10 mouse cellular contexts compared by ENCODE assay signal in the genomic region with DNA sequence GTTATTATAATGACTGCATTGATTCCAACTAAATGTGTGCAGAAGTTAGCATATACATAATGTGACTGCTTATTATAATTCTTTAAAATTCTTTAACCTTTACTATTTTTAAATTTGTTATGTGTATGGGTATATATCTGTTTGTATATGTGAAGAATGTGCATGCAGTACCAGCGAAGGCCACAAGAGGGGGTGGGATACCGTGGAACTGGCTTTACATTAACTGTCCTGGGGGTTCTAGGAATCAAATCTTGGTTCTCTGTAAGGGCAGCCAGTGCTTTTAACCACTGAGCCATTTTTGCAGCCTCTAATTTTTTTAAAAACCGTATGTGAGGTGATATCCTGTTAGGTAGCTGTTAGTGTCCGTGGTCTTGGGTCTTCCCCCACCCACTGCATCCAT. TPM values are rescaled to one million over a fixed set of nuclear protein-coding genes. Genes with fewer than 3 reads are reported as not detected.
A peak's percentile ranks its signal among the peaks of the same experiment; 100 is the strongest.
DNase-seq lines count a peak whose midpoint lies in the region; ATAC-seq and TF ChIP-seq lines count a peak whose summit lies in the region.
"Had no signal": no experiment of that assay in that cellular context is flagged by ENCODE, and none has a peak within 500 bp of the region (broad histone marks: within the 10 kb centered on the region; RNA-seq: fewer than 3 reads in every experiment).

No protein-coding gene starts in this region.

- peaks cover 28% of the 10 kb centered on the region for H3K4me1 ChIP-seq in limb, embryonic 10.5 days

- peak; percentile 43 to 66 for DNase-seq in cerebellum, postnatal 25 days
- DNase-seq in cerebellum, adult 8-10 months, result no peak
- no peak for DNase-seq in left cerebral cortex, adult 2 months (ENCODE audit: extremely low spot score in 1 of 2, low spot score in 2 of 2)
- DNase-seq in left cerebral cortex, postnatal 36 days (ENCODE audit: low spot score in 2 of 2), result no peak
- peak; percentile 53 for DNase-seq in ES-CJ7 (ENCODE audit: low read depth, low spot score)
- peak; percentile 51 for DNase-seq in limb, embryonic 10.5 days (ENCODE audit: low spot score)
- no peak for DNase-seq in ovary, postnatal 14 days (ENCODE audit: low spot score)
- DNase-seq: midbrain, embryonic 14.5 days had no signal

- no peak overlapping the region for H3K4me3 ChIP-seq in left cerebral cortex, adult 2 months
- H3K4me3 ChIP-seq in limb, embryonic 10.5 days, result no peak overlapping the region
- H3K4me3 ChIP-seq: hindbrain, embryonic 15.5 days had no signal

- no peaks in the 10 kb centered on the region for H3K9me3 ChIP-seq in limb, embryonic 10.5 days (replicated peaks)
- H3K9me3 ChIP-seq: hindbrain, embryonic 15.5 days had no signal

- H3K36me3 ChIP-seq in limb, embryonic 10.5 days, result no peaks in the 10 kb centered on the region
- H3K36me3 ChIP-seq: hindbrain, embryonic 15.5 days had no signal

- peak; percentile 65 for TF ChIP-seq CTCF in left cerebral cortex, adult 2 months (IDR thresholded peaks at IDR 0.05)

- peaks cover 32% of the 10 kb centered on the region for H3K27me3 ChIP-seq in limb, embryonic 10.5 days (ENCODE audit: low read depth, poor library complexity, severe bottlenecking)
- H3K27me3 ChIP-seq: hindbrain, embryonic 15.5 days had no signal

- 71% methylated on average over 4 of the region's 4 CpGs for WGBS in limb, embryonic 10.5 days

- H3K27ac ChIP-seq in left cerebral cortex, adult 2 months, result no peak overlapping the region
- H3K27ac ChIP-seq in limb, embryonic 10.5 days, result no peak overlapping the region
- H3K27ac ChIP-seq: hindbrain, embryonic 15.5 days had no signal

- ATAC-seq in megakaryocyte progenitor cell, adult 5-6 weeks (replicated peaks; ENCODE audit: poor library complexity), result no peak

- intact Hi-C loops in left cerebral cortex, adult 2 months (cut with DNase I), result no loop called here
- intact Hi-C loops in left cerebral cortex, postnatal 36 days (cut with DNase I), result no loop called here

RNA-seq across cellular contexts. Expression of gene Dpysl4, which starts 5.1 kb away (rescaled TPM):
- total RNA-seq in left cerebral cortex, adult 2 months (2021), result 10 to 100 TPM; 48.2 to 56.9 TPM
- 10 to 100 TPM; 55.3 to 56.0 TPM for total RNA-seq in left cerebral cortex, postnatal 36 days (2021)
- polyA plus RNA-seq in limb, embryonic 10.5 days (2016; fragmentation: Nextera tagmentation; extraction: Ambion mirVana), result 19.6 and 32.8 TPM in 2 replicates
- total RNA-seq in megakaryocyte progenitor cell, adult 5-6 weeks (2015), result not detected in 2 replicates
- not detected in 2 replicates for total RNA-seq in megakaryocyte progenitor cell, adult 5-6 weeks (2017)

Comparison
In these comparisons a context has a peak if more than half of its experiments do, and no peak if none do; other contexts are left out.
1. DNase-seq: peak in cerebellum, postnatal 25 days (2 of 2), ES-CJ7 (single experiment) and limb, embryonic 10.5 days (single experiment); none in cerebellum, adult 8-10 months (single experiment), left cerebral cortex, adult 2 months (0 of 2), left cerebral cortex, postnatal 36 days (0 of 2) and ovary, postnatal 14 days (single experiment).
2. RNA of gene Dpysl4, which starts 5.1 kb away (total RNA-seq): 48.2 to 56.9 TPM in left cerebral cortex, adult 2 months and 55.3 to 56.0 TPM in left cerebral cortex, postnatal 36 days; not detected in megakaryocyte progenitor cell, adult 5-6 weeks; every median in the first group is over 10 times any median in the second.